8 mouse cellular contexts compared by ENCODE assay signal in genomic region chr11:61493525-61494128, GRCm38 (mm10). TPM values are rescaled to one million over a fixed set of nuclear protein-coding genes. Genes with fewer than 3 reads are reported as not detected.
DNase-seq lines count a peak whose midpoint lies in the region; ATAC-seq and TF ChIP-seq lines count a peak whose summit lies in the region.

No protein-coding gene starts in this region.

- peaks cover 25% of the 10 kb centered on the region for H3K4me1 ChIP-seq in bone marrow macrophage, adult 2 months (ENCODE audit: control insufficient read depth, insufficient read depth, low read length)
- peaks cover 26% of the 10 kb centered on the region for H3K4me1 ChIP-seq in erythroblast, embryonic 14.5 days (ENCODE audit: control insufficient read depth)
- H3K4me1 ChIP-seq in kidney, embryonic 14.5 days (ENCODE audit: control insufficient read depth, insufficient read depth, low read length), result peaks cover 9% of the 10 kb centered on the region; the same call in 1 of the 2 replicates
- peaks cover 6% of the 10 kb centered on the region for H3K4me1 ChIP-seq in small intestine, adult 2 months (ENCODE audit: control insufficient read depth, insufficient read depth, insufficient read length, low read length)

- under 1% methylated on average over 49 of the region's 50 CpGs for WGBS in kidney, embryonic 14.5 days
- 1% methylated on average over 50 of the region's 50 CpGs for WGBS in small intestine, adult 2 months

- peak overlapping the region; percentile 75 for H3K27ac ChIP-seq in bone marrow macrophage, adult 2 months (ENCODE audit: insufficient read depth, low read depth, low read length)
- H3K27ac ChIP-seq in kidney, embryonic 14.5 days (ENCODE audit: low read depth, low read length), result peak overlapping the region; percentile 84
- peak overlapping the region; percentile 24; the same call in 1 of the 2 replicates for H3K27ac ChIP-seq in small intestine, adult 2 months (ENCODE audit: insufficient read depth, low read depth, low read length)

- peak; percentile 25 for DNase-seq in spleen, adult 12 weeks (ENCODE audit: low spot score)
- DNase-seq in spleen, postnatal 36 days (ENCODE audit: low spot score in 2 of 2), result no peak
- DNase-seq in lung, postnatal 14 days, result peak; percentile 35
- DNase-seq in gastrocnemius, postnatal 25 days, result no peak

- H3K4me2 ChIP-seq in kidney, embryonic 14.5 days (replicated peaks; ENCODE audit: low read depth, low read length), result peak overlapping the region; percentile 72

- no peak for TF ChIP-seq POLR2A in bone marrow macrophage, adult 2 months (IDR thresholded peaks at IDR 0.05; ENCODE audit: borderline replicate concordance, low read depth, low read length)
- no peak for TF ChIP-seq POLR2A in small intestine, adult 2 months (IDR thresholded peaks at IDR 0.05; ENCODE audit: low read depth, low read length)

- no peak for TF ChIP-seq CTCF in bone marrow macrophage, adult 2 months (IDR thresholded peaks at IDR 0.05; ENCODE audit: low read depth, low read length)
- TF ChIP-seq CTCF in small intestine, adult 2 months (IDR thresholded peaks at IDR 0.05; ENCODE audit: extremely low read depth, insufficient read length, insufficient replicate concordance, low read depth, low read length), result no peak

- peak overlapping the region; percentile 78 for H3K9ac ChIP-seq in kidney, embryonic 14.5 days (ENCODE audit: low read depth, low read length)

- peaks cover 39% of the 10 kb centered on the region for H3K36me3 ChIP-seq in erythroblast, embryonic 14.5 days (ENCODE audit: control insufficient read depth)
- H3K36me3 ChIP-seq in kidney, embryonic 14.5 days (ENCODE audit: control insufficient read depth, insufficient read depth, low read length), result peaks cover 41% of the 10 kb centered on the region
- H3K36me3 ChIP-seq in small intestine, adult 2 months (ENCODE audit: control insufficient read depth, insufficient read depth, low read length), result peaks cover 23% of the 10 kb centered on the region

- no peaks in the 10 kb centered on the region for H3K27me3 ChIP-seq in erythroblast, embryonic 14.5 days (ENCODE audit: control insufficient read depth)
- H3K27me3 ChIP-seq in kidney, embryonic 14.5 days (ENCODE audit: control insufficient read depth, insufficient read depth, low read length), result no peaks in the 10 kb centered on the region
- no peaks in the 10 kb centered on the region for H3K27me3 ChIP-seq in small intestine, adult 2 months (ENCODE audit: control insufficient read depth, insufficient read depth, low read length)

- H3K9me3 ChIP-seq in erythroblast, embryonic 14.5 days (ENCODE audit: control insufficient read depth, low read length), result no peaks in the 10 kb centered on the region
- H3K9me3 ChIP-seq in kidney, embryonic 14.5 days (ENCODE audit: control insufficient read depth, low read length), result peaks cover under 1% of the 10 kb centered on the region; the same call in 1 of the 2 replicates

- H3K4me3 ChIP-seq in bone marrow macrophage, adult 2 months (ENCODE audit: insufficient read depth, low read length), result peak overlapping the region; percentile 98
- H3K4me3 ChIP-seq in erythroblast, embryonic 14.5 days (replicated peaks), result peak overlapping the region; percentile 89
- H3K4me3 ChIP-seq in kidney, embryonic 14.5 days (ENCODE audit: low read length), result peak overlapping the region; percentile 66
- H3K4me3 ChIP-seq in small intestine, adult 2 months (ENCODE audit: low read depth, low read length), result peak overlapping the region; percentile 85

- peak; percentile 73 for ATAC-seq in kidney, embryonic 14.5 days (ENCODE audit: low FRiP score, low TSS enrichment)

RNA-seq across cellular contexts. Expression of gene Mapk7, which starts 0.6 kb away (rescaled TPM):
- 25.9 and 27.2 TPM in 2 replicates for polyA plus RNA-seq in bone marrow macrophage, adult 2 months (2012; ENCODE audit: insufficient read depth, insufficient read length, missing spikeins)
- 1.6 and 1.7 TPM in 2 replicates for polyA plus RNA-seq in erythroblast, embryonic 14.5 days (2012)
- polyA plus RNA-seq in kidney, embryonic 14.5 days (2014; fragmentation: Nextera tagmentation; extraction: Ambion mirVana), result 34.2 and 53.4 TPM in 2 replicates
- 7.8 and 16.6 TPM in 2 replicates for polyA plus RNA-seq in small intestine, adult 2 months (2012; rRNA removed)
- total RNA-seq in gastrocnemius, postnatal 25 days (2021), result 1 to 10 TPM; 3.2 to 4.5 TPM

RNA-seq across cellular contexts. Expression of gene Mfap4, which starts 8.4 kb away (rescaled TPM):
- not detected in 2 replicates for polyA plus RNA-seq in bone marrow macrophage, adult 2 months (2012; ENCODE audit: insufficient read depth, insufficient read length, missing spikeins)
- not detected in 2 replicates for polyA plus RNA-seq in erythroblast, embryonic 14.5 days (2012)
- 115 and 163 TPM in 2 replicates for polyA plus RNA-seq in kidney, embryonic 14.5 days (2014; fragmentation: Nextera tagmentation; extraction: Ambion mirVana)
- polyA plus RNA-seq in small intestine, adult 2 months (2012; rRNA removed), result 27.6 and 43.0 TPM in 2 replicates
- 10 to 100 TPM; 41.9 to 52.4 TPM for total RNA-seq in gastrocnemius, postnatal 25 days (2021)

RNA-seq across cellular contexts. Expression of gene B9d1, which starts 11.3 kb away (rescaled TPM):
- polyA plus RNA-seq in bone marrow macrophage, adult 2 months (2012; ENCODE audit: insufficient read depth, insufficient read length, missing spikeins), result 2.8 TPM in 1 of 2 replicates, not detected in the other
- polyA plus RNA-seq in erythroblast, embryonic 14.5 days (2012), result 0.41 and 0.48 TPM in 2 replicates
- polyA plus RNA-seq in kidney, embryonic 14.5 days (2014; fragmentation: Nextera tagmentation; extraction: Ambion mirVana), result 49.2 and 56.4 TPM in 2 replicates
- polyA plus RNA-seq in small intestine, adult 2 months (2012; rRNA removed), result 9.4 and 11.8 TPM in 2 replicates
- total RNA-seq in gastrocnemius, postnatal 25 days (2021), result 1 to 10 TPM; 5.5 to 7.4 TPM

RNA-seq across cellular contexts. Expression of gene Rnf112, which starts 39.7 kb away (rescaled TPM):
- polyA plus RNA-seq in bone marrow macrophage, adult 2 months (2012; ENCODE audit: insufficient read depth, insufficient read length, missing spikeins), result not detected in 2 replicates
- polyA plus RNA-seq in erythroblast, embryonic 14.5 days (2012), result not detected in 2 replicates
- 0.08 and 0.26 TPM in 2 replicates for polyA plus RNA-seq in kidney, embryonic 14.5 days (2014; fragmentation: Nextera tagmentation; extraction: Ambion mirVana)
- polyA plus RNA-seq in small intestine, adult 2 months (2012; rRNA removed), result 0.14 and 0.17 TPM in 2 replicates
- total RNA-seq in gastrocnemius, postnatal 25 days (2021), result under 1 TPM; 0.21 to 0.33 TPM

Comparison
In these comparisons a context has a peak if more than half of its experiments do, and no peak if none do; other contexts are left out.
1. DNase-seq: peak in spleen, adult 12 weeks (single experiment) and lung, postnatal 14 days (single experiment); none in spleen, postnatal 36 days (0 of 2) and gastrocnemius, postnatal 25 days (single experiment).
2. H3K27ac ChIP-seq: peak in every context shown above with its lines; median percentile 84 in kidney, embryonic 14.5 days; 75 in bone marrow macrophage, adult 2 months; 24 in small intestine, adult 2 months.
3. RNA of gene Mfap4, which starts 8.4 kb away (polyA plus RNA-seq): 115 to 163 TPM in kidney, embryonic 14.5 days and 27.6 to 43.0 TPM in small intestine, adult 2 months; not detected in bone marrow macrophage, adult 2 months and not detected in erythroblast, embryonic 14.5 days; every median in the first group is over 10 times any median in the second.
4. Peak in every context shown above with its lines, with median percentiles within 50 percentile points of each other: H3K4me3 ChIP-seq.